Mouse (Mus musculus) MEL (cell line): ENCODE measurements around the gene Tle4.

Experiments used
- CTCF ChIP-seq, 3 experiments: IDR thresholded peaks in 2 of 3; conservative IDR thresholded peaks in 1 of 3; 2 replicates each; pipeline ENCODE4 v1.5.1; 2011 to 2012; ENCODE audit warnings: low read length in 3 of 3, low read depth in 2 of 3, mild to moderate bottlenecking in 2 of 3, improper control_type of control experiment in 1 of 3, inconsistent platforms in 1 of 3, mixed read lengths in 1 of 3, moderate library complexity in 1 of 3; ENCODE audit not compliant: control insufficient read depth in 1 of 3, insufficient read depth in 1 of 3, poor library complexity in 1 of 3, severe bottlenecking in 1 of 3
- E2F4 ChIP-seq: IDR thresholded peaks from 2 replicates; pipeline ENCODE4 v1.6.1; 2011; ENCODE audit warnings: low read depth, low read length, improper control_type of control experiment, borderline replicate concordance
- ELF1 ChIP-seq: IDR thresholded peaks from 2 replicates; pipeline ENCODE4 v1.6.1; 2014; ENCODE audit warnings: low read depth, mild to moderate bottlenecking, inconsistent platforms, low read length, improper control_type of control experiment, moderate library complexity
- POLR2A ChIP-seq, 2 experiments: IDR thresholded peaks; 2 replicates each; pipeline ENCODE4 v1.6.1; 2011 to 2012; ENCODE audit warnings: low read length in 2 of 2, mild to moderate bottlenecking in 2 of 2, control low read depth in 1 of 2, improper control_type of control experiment in 1 of 2, low read depth in 1 of 2, moderate library complexity in 1 of 2; ENCODE audit not compliant: control insufficient read depth in 1 of 2, insufficient read depth in 1 of 2, poor library complexity in 1 of 2
- TCF12 ChIP-seq: IDR thresholded peaks from 2 replicates; pipeline ENCODE4 v1.6.1; 2014; ENCODE audit warnings: low read depth, mild to moderate bottlenecking, inconsistent platforms, low read length, improper control_type of control experiment, moderate library complexity

DNA sequence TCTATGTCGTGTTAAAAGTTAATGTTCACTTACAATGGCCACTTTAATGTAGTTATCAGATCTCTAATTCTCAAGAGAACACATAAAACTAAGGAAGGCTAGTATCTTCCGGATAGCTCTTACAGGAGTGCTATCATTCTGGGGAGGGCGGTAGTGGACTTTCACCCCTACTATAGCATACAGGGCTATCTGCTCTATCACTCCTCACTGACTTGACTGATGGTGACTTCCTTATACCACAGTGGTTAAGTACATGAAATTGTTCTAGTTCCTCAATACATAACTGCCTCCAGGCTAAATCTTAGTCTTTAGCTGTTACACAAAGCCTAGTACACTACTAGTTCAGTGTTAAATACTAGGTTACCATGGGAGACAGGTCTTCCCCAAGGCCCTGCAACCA is 104.8 kb downstream of the Tle4 start:
- TF ChIP-seq TCF12 (no peak), POLR2A (IDR thresholded peaks at IDR 0.05; ENCODE audit: control insufficient read depth in 1 of 2, insufficient read depth in 1 of 2, low read depth in 1 of 2, low read length in 2 of 2, poor library complexity in 1 of 2) (no peak), E2F4 (no peak), CTCF (IDR thresholded peaks at IDR 0.05 in 2 of 3, conservative IDR thresholded peaks at IDR 0.05 in 1 of 3; ENCODE audit: control insufficient read depth in 1 of 3, insufficient read depth in 1 of 3, low read depth in 2 of 3, low read length in 3 of 3, poor library complexity in 1 of 3, severe bottlenecking in 1 of 3) (no peak), ELF1 (no peak)
